Comparison of ENCODE assay signal across 14 mouse cellular contexts in the genomic region with DNA sequence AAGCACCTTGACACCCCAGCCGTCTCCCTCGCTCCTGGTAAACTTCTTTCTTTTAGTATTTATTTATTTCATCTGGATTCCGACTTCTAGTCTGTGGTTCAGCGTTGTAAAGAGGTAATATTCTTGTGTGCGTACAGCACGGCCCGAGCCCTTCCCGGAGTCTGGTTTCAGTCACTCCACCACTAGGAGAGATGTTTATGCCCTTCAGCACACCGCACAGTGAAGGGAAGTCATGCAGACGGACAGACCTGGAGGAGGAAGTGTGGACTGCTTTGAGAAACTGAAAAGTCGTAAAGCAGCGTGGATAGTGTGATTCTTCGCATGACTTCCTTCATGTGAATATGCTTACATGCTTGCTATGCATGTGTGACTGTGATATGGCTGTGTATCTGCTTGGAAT. TPM values are rescaled to one million over a fixed set of nuclear protein-coding genes. Genes with fewer than 3 reads are reported as not detected.
DNase-seq lines count a peak whose midpoint lies in the region; ATAC-seq and TF ChIP-seq lines count a peak whose summit lies in the region.
"Had no signal": no experiment of that assay in that cellular context is flagged by ENCODE, and none has a peak within 500 bp of the region (broad histone marks: within the 10 kb centered on the region; RNA-seq: fewer than 3 reads in every experiment).

No protein-coding gene starts in this region.

- H3K4me3 ChIP-seq in lung, adult 2 months (replicated peaks; ENCODE audit: extremely low read depth, low read depth, low read length) = no peak overlapping the region
- H3K4me3 ChIP-seq: forebrain, embryonic 10.5 days; neural tube, embryonic 12.5 days had no signal

- no peak for TF ChIP-seq POLR2A in lung, adult 2 months (IDR thresholded peaks at IDR 0.05; ENCODE audit: borderline replicate concordance, extremely low read depth, low read depth, low read length)

- no peak for TF ChIP-seq CTCF in lung, adult 2 months (IDR thresholded peaks at IDR 0.05; ENCODE audit: insufficient read depth, low read length)

- 48% methylated on average over 13 of the region's 13 CpGs for WGBS in lung, adult 2 months

- peak; percentile 88 for ATAC-seq in granulocyte monocyte progenitor cell, adult 5-6 weeks (replicated peaks; ENCODE audit: poor library complexity, severe bottlenecking)
- ATAC-seq: hindbrain, postnatal 0 days; Patski had no signal

- H3K4me1 ChIP-seq in lung, adult 2 months (ENCODE audit: control insufficient read depth, insufficient read depth, low read length) = peaks cover 4% of the 10 kb centered on the region

- DNase-seq in lung, adult 2 months = peak; percentile 11
- no peak for DNase-seq in lung, adult 18-20 months
- DNase-seq in R1 (ENCODE audit: low read depth, low spot score) = peak; percentile 44
- DNase-seq in naive thymus-derived CD4-positive, alpha-beta T cell, adult 2 months (ENCODE audit: low read depth) = peak; percentile 53
- DNase-seq in adrenal gland, postnatal 36 days = no peak
- DNase-seq in right cerebral cortex, postnatal 25 days = no peak
- no peak for DNase-seq in testis, postnatal 10 days (ENCODE audit: low spot score)
- DNase-seq: cerebellum, postnatal 36 days; gastrocnemius, postnatal 25 days had no signal

RNA-seq across cellular contexts. Expression of a gene that starts 40.7 kb away (rescaled TPM):
- polyA plus RNA-seq in lung, adult 2 months (2012; rRNA removed) = 7.9 and 19.9 TPM in 2 replicates
- total RNA-seq in granulocyte monocyte progenitor cell, adult 5-6 weeks (2014; fragmentation: Nextera tagmentation) = 8.3 and 15.5 TPM in 2 replicates
- total RNA-seq in granulocyte monocyte progenitor cell, adult 5-6 weeks (2017) = 9.7 and 10.4 TPM in 2 replicates
- 10 to 100 TPM; 31.6 to 33.6 TPM for total RNA-seq in adrenal gland, postnatal 36 days (2021)

Comparison
In these comparisons a context has a peak if more than half of its experiments do, and no peak if none do; other contexts are left out.
1. DNase-seq: peak in lung, adult 2 months (single experiment), R1 (single experiment) and naive thymus-derived CD4-positive, alpha-beta T cell, adult 2 months (single experiment); none in lung, adult 18-20 months (0 of 2), adrenal gland, postnatal 36 days (0 of 2), right cerebral cortex, postnatal 25 days (single experiment) and testis, postnatal 10 days (single experiment).